Mouse (Mus musculus) liver, embryonic 14.5 days (tissue): ENCODE measurements around the gene Prom2. TPM values are rescaled to one million over a fixed set of nuclear protein-coding genes. Genes with fewer than 3 reads are reported as not detected.

Source experiments
- ATAC-seq: fragments of 200-750 bp; cut with Nextera tagmentation; 2 replicates; pipeline ENCODE4 v1.8.0; 2017; ENCODE audit warnings: moderate number of reproducible peaks, mild to moderate bottlenecking, moderate library complexity; ENCODE audit not compliant: insufficient read depth
- DNase-seq, 3 experiments: peaks; one replicate each; pipeline ENCODE4 v3.0.0-alpha.2; 2012 to 2013; ENCODE audit warnings: low read depth in 3 of 3, low spot score in 3 of 3
- H3K27ac ChIP-seq: fragments of 300-500 bp; sonication (generic); 2 replicates; pipeline ENCODE4 v1.5.1; 2014; ENCODE audit warnings: moderate library complexity, mild to moderate bottlenecking, control low read depth, inconsistent platforms
- H3K27me3 ChIP-seq: fragments of 300-500 bp; sonication (generic); 2 replicates; pipeline ENCODE4 v1.6.1; 2014; ENCODE audit warnings: mild to moderate bottlenecking, low read length, moderate library complexity; ENCODE audit not compliant: control insufficient read depth, insufficient read depth
- H3K36me3 ChIP-seq: fragments of 300-500 bp; sonication (generic); replicated peaks from 2 replicates; pipeline ENCODE4 v1.6.1; 2014; ENCODE audit warnings: low read depth; ENCODE audit not compliant: control insufficient read depth, insufficient read depth
- H3K4me1 ChIP-seq, 2 experiments: fragments of 200-500 bp in 1 of 2; fragments of 300-500 bp in 1 of 2; sonication (generic) in 1 of 2; replicated peaks; 2 replicates each; pipeline ENCODE4 v1.6.1; 2012 to 2014; ENCODE audit warnings: antibody characterized with exemption in 1 of 2, inconsistent platforms in 1 of 2, low read length in 1 of 2; ENCODE audit not compliant: control insufficient read depth in 2 of 2, insufficient read depth in 2 of 2
- H3K4me2 ChIP-seq: fragments of 300-500 bp; sonication (generic); 2 replicates; pipeline ENCODE4 v1.6.1; 2014; ENCODE audit warnings: low read depth, mild to moderate bottlenecking, control low read depth, moderate library complexity
- H3K4me3 ChIP-seq, 2 experiments: fragments of 200-500 bp in 1 of 2; fragments of 300-500 bp in 1 of 2; sonication (generic) in 1 of 2; 2 replicates each; pipeline ENCODE4 v1.5.1; 2012 to 2014; ENCODE audit warnings: low read depth in 2 of 2, low read length in 2 of 2, mild to moderate bottlenecking in 2 of 2, control low read depth in 1 of 2, inconsistent platforms in 1 of 2, moderate library complexity in 1 of 2; ENCODE audit not compliant: insufficient read depth in 1 of 2
- H3K9ac ChIP-seq: fragments of 300-500 bp; sonication (generic); replicated peaks from 2 replicates; pipeline ENCODE4 v1.6.1; 2014; ENCODE audit warnings: mild to moderate bottlenecking, control low read depth, moderate library complexity
- H3K9me3 ChIP-seq: fragments of 300-500 bp; sonication (generic); 2 replicates; pipeline ENCODE4 v1.6.1; 2016; ENCODE audit warnings: low read length, mixed read lengths; ENCODE audit not compliant: control insufficient read depth
- CTCF ChIP-seq: IDR thresholded peaks from 2 replicates; pipeline ENCODE4 v1.5.1; 2016; ENCODE audit warnings: antibody characterized with exemption, low read depth, control low read depth
- EP300 ChIP-seq: IDR thresholded peaks from 2 replicates; pipeline ENCODE4 v1.6.1; 2016; ENCODE audit warnings: antibody characterized with exemption, low read depth
- WGBS: fragments of 180-500 bp; shearing (Covaris S2); extraction: QIAGEN DNeasy Blood & Tissue Kit; methylation state at CpG from one replicate; pipeline ENCODE4 v1.1.7; 2014; ENCODE audit not compliant: insufficient replicate concordance; 5-methylcytosine and 5-hydroxymethylcytosine counted together
- polyA plus RNA-seq, 2 experiments: library from polyadenylated mRNA; depleted of rRNA in 1 of 2; stranded (reverse) in 1 of 2; unstranded in 1 of 2; fragments of >200 nt; fragmentation: Nextera tagmentation in 1 of 2; extraction: Ambion mirVana in 1 of 2; gene quantifications; 2 replicates each; pipeline versions ENCODE4 v1.2.1 to v1.2.3; 2012 to 2014

Prom2 gene
- polyA plus RNA-seq, 2 experiments: not detected

- H3K9me3 ChIP-seq: no peaks in the 10 kb centered on the region
- peak within 1 kb of the TSS; percentile 91 for H3K9ac ChIP-seq
- no peaks in the 10 kb centered on the region for H3K27me3 ChIP-seq
- no peaks in the 10 kb centered on the region for H3K36me3 ChIP-seq
- TF ChIP-seq EP300 (peak; percentile 67), CTCF (peak; percentile 19; the same call in 1 of the 2 replicates)
- DNase-seq (peak; percentile 50 to 68 (median 66)), ATAC-seq (peak; percentile 84)
- peak within 1 kb of the TSS; percentile 74 for H3K27ac ChIP-seq
- 4% methylated on average over 39 of the region's 39 CpGs for WGBS
- H3K4me1 ChIP-seq: peaks cover 0 to 21% of the 10 kb centered on the region in 2 experiments; a peak in 3 of 4 replicates
- peak within 1 kb of the TSS; percentile 76 for H3K4me2 ChIP-seq
- peak within 1 kb of the TSS; percentile 69 to 94 for H3K4me3 ChIP-seq
Observed at GRCm38 (mm10) chr2:127586694-127587513, 45.6 kb upstream of the Prom2 start, which contains the start of the genes Zfp661 and Mrps5. Gene Zfp661, minus strand, starts transcription at chr2:127587094. Gene Mrps5, plus strand, starts transcription at chr2:127587222.

- H3K9me3 ChIP-seq: no peaks in the 10 kb centered on the region
- under 1% methylated on average over 24 of the region's 24 CpGs for WGBS
- no peak overlapping the region for H3K27ac ChIP-seq
Observed at GRCm38 (mm10) chr2:127584436-127584858, 43.2 kb upstream of the Prom2 start.

GRCm38 (mm10) chr2:127573322-127573721, 32.1 kb upstream of the Prom2 start:
- H3K9ac ChIP-seq: no peak overlapping the region
- H3K9me3 ChIP-seq: no peaks in the 10 kb centered on the region
- no peak overlapping the region for H3K27ac ChIP-seq
- no peaks in the 10 kb centered on the region for H3K27me3 ChIP-seq
- H3K36me3 ChIP-seq: no peaks in the 10 kb centered on the region; the same call in 1 of the 2 replicates
- TF ChIP-seq EP300: no peak
- no peak for TF ChIP-seq CTCF
- DNase-seq: no peak
- no peak for ATAC-seq
- no peak overlapping the region for H3K4me3 ChIP-seq
- 39% methylated on average over 1 of the region's 1 CpGs for WGBS
- no peaks in the 10 kb centered on the region for H3K4me1 ChIP-seq
- no peak overlapping the region for H3K4me2 ChIP-seq

More at GRCm38 (mm10) chr2:127584436-127584858, 43.2 kb upstream of the Prom2 start:
- TF ChIP-seq CTCF (peak; percentile 14; the same call in 1 of the 2 replicates), EP300 (no peak)
- ATAC-seq: peak; percentile 75
- Histone ChIP-seq H3K4me1 (peaks cover 0 to 21% of the 10 kb centered on the region in 2 experiments; a peak in 3 of 4 replicates), H3K9ac (peak overlapping the region; percentile 44), H3K4me3 (peak overlapping the region; percentile 55 to 58), H3K36me3 (no peaks in the 10 kb centered on the region), H3K4me2 (peak overlapping the region; percentile 91), H3K27me3 (no peaks in the 10 kb centered on the region)
- DNase-seq: peak; percentile 84 to 88 (median 85)

GRCm38 (mm10) chr2:127559070-127559966, 18.1 kb upstream of the Prom2 start:
- H3K4me3 ChIP-seq: no peak overlapping the region
- H3K9ac ChIP-seq: no peak overlapping the region
- TF ChIP-seq CTCF (peak; percentile 78), EP300 (no peak)
- no peak overlapping the region; the same call in 1 of the 2 replicates for H3K4me2 ChIP-seq
- no peaks in the 10 kb centered on the region for H3K36me3 ChIP-seq
- H3K27me3 ChIP-seq: no peaks in the 10 kb centered on the region
- ATAC-seq (peak; percentile 64), DNase-seq (peak; percentile 22 to 33 (median 31))
- no peak overlapping the region for H3K27ac ChIP-seq
- no peaks in the 10 kb centered on the region for H3K4me1 ChIP-seq
- WGBS: 15% methylated on average over 18 of the region's 18 CpGs
- no peaks in the 10 kb centered on the region for H3K9me3 ChIP-seq
